Comparison of ENCODE assay signal across 8 mouse cellular contexts in the genomic region with DNA sequence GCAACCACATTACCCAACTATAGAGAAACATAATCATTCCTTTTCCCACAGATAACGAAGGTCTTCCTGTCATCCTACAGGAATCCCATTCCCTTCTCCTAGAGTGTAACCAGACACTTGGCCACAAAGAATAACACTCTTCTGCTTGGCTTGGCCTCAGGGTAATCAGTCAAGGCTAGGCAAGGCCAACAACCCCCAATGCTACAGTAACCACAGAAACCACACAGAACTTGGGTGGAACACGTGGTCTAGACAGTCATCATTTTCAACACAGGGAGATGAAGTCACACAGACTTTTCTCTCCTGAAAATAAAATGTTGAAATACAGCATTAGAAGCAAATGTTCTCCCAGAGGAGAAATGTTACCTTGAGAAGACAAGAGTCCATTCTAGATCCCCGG.
DNase-seq lines count a peak whose midpoint lies in the region.
"Had no signal": no experiment of that assay in that cellular context is flagged by ENCODE, and none has a peak within 500 bp of the region (broad histone marks: within the 10 kb centered on the region; RNA-seq: fewer than 3 reads in every experiment).

No protein-coding gene starts in this region.

- intact Hi-C loops in heart, postnatal 25 days (cut with DNase I), result no loop called here

- DNase-seq in lung, postnatal 36 days, result peak; percentile 4
- no peak for DNase-seq in lung, postnatal 14 days
- DNase-seq in NIH3T3 (ENCODE audit: low read depth), result peak; percentile 90
- DNase-seq in adrenal gland, postnatal 36 days, result peak; percentile 54 to 67
- peak; percentile 32 for DNase-seq in naive thymus-derived CD4-positive, alpha-beta T cell, adult 2 months (ENCODE audit: low read depth)
- DNase-seq in heart, postnatal 25 days (ENCODE audit: low spot score), result no peak
- no peak for DNase-seq in frontal cortex, postnatal 25 days (ENCODE audit: low spot score in 2 of 2)
- DNase-seq: cerebellum, postnatal 14 days had no signal

Comparison
In these comparisons a context has a peak if more than half of its experiments do, and no peak if none do; other contexts are left out.
1. DNase-seq: peak in lung, postnatal 36 days (single experiment), NIH3T3 (single experiment), adrenal gland, postnatal 36 days (2 of 2) and naive thymus-derived CD4-positive, alpha-beta T cell, adult 2 months (single experiment); none in lung, postnatal 14 days (single experiment), heart, postnatal 25 days (single experiment) and frontal cortex, postnatal 25 days (0 of 2).